Mouse (Mus musculus) cerebellum, adult (tissue): ENCODE data around the gene Pcnp.
"Not testable (repeated sequence)": the region's sequence is repeated elsewhere in the genome, so short reads cannot be mapped to it uniquely, and the experiment has no call there.

Source experiments
- ATAC-seq: cut with Nextera tagmentation; 2 replicates; pipeline ENCODE4 v1.9.2; 2017; ENCODE audit warnings: mild to moderate bottlenecking, moderate library complexity, mixed read lengths; ENCODE audit not compliant: insufficient number of reproducible peaks, low FRiP score, low TSS enrichment

The Pcnp gene

DNA sequence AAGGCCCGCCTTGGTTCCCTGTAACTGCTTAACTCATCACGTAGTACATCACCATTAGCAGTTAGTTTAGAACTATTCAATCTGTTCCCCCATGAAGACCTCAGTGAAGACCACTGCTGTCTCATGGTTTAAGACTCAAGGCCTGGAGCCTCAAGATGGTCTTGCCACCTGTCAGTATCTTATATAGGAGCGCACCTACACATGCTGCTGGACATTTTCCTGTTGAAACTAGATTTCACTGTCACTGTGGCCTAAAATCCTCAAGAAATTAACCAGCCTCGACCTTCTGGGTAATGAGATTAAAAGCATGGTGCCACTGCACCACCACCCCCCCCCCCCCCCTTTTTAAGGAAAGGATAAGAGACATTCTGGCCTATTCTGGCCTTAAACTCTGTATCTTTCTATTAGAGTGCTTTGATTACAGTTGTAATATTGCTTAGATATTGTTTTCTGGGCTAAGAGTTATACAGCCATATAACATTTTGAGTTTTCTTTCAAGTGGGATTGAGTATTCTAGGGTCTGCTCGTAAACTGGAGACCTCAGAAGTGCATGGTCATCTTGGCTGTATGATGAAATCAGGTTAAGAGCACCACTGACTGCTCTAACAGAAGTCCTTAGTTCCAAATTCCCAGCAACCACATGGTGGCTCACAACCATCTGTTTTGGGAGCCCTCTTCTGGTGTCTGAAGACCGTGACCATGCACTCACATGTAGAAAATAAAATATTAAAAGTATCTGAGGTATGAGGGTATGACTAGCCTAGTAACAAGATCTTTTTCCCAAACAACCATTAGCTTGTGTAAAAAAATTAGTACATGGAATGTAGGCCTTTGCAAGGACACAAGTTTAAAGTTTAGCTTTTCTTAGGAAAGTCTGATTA lies 57.6 kb downstream of the Pcnp start:
- ATAC-seq: no peak

GRCm38 (mm10) chr16:55970416-55970815 lies 59.1 kb downstream of the Pcnp start:
- no peak for ATAC-seq

GRCm38 (mm10) chr16:55969147-55969546 lies 60.4 kb downstream of the Pcnp start:
- ATAC-seq: no peak

DNA sequence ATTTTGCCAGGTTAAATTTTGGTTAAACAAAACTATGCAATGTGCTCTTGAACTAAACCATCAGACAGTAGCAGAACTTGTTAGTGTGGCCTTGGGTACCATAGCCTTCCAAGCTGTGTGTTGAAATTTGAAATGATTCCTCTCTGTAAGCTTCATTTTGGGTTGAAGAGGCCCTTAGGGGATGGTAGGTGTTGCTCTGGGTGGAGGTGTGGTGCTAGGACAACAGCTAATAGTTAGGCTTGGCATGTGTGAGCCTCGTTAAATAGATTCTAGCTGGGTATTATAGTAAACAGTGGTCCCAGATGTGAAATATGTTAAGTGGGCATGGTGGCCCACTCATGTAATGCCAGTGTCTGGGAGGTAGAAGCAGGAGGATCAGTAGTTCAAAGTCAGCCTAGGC lies 62.3 kb downstream of the Pcnp start:
- ATAC-seq: no peak

- ATAC-seq: peak; percentile 95
Measured at GRCm38 (mm10) chr16:55966212-55966871, 63.2 kb downstream of the Pcnp start, which contains the start of gene Rpl24. Gene Rpl24 (plus strand): TSS chr16:55966275.

GRCm38 (mm10) chr16:55964126-55964949 lies 65.2 kb downstream of the Pcnp start:
- no peak for ATAC-seq

DNA sequence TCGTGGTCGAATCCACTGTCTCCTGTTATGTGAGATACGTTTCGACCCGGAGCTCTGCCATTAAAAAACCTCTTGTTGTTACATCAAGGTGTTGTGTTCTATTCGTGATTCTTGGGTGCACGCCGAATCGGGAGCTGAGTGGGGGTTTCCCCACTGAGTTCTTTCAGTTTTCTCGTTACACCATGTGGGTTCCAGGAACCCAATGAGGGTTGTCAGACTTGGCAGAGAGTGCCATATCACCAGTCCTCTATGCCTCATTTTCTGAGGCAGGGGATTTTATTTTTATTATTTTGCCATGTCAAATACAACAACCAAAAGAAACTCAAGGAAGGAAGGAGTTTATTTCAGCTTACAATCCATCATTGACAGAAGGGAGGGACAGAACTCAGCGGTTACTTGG lies 66.5 kb downstream of the Pcnp start:
- not testable (repeated sequence) for ATAC-seq
